Mouse (Mus musculus) neutrophil, adult 5-6 weeks (primary cell): ENCODE results near the gene Tmem104. TPM values are rescaled to one million over a fixed set of nuclear protein-coding genes. Genes with fewer than 3 reads are reported as not detected.

ENCODE experiments used
- ATAC-seq: fragments of 151-379, 151-347 bp; 2 replicates; pipeline ENCODE4 v1.8.0; 2017; ENCODE audit warnings: mild to moderate bottlenecking, moderate TSS enrichment; ENCODE audit not compliant: insufficient number of reproducible peaks, poor library complexity, low FRiP score, severe bottlenecking; ENCODE audit errors: extremely low read depth
- total RNA-seq: library from RNA; stranded (forward); fragments of 200-1000 nt; gene quantifications from 2 replicates; pipeline ENCODE4 v1.2.3, GENCODE M21; 2017

Gene Tmem104
- total RNA-seq, 1 experiment from 2014 or later, result 19.8 TPM

DNA sequence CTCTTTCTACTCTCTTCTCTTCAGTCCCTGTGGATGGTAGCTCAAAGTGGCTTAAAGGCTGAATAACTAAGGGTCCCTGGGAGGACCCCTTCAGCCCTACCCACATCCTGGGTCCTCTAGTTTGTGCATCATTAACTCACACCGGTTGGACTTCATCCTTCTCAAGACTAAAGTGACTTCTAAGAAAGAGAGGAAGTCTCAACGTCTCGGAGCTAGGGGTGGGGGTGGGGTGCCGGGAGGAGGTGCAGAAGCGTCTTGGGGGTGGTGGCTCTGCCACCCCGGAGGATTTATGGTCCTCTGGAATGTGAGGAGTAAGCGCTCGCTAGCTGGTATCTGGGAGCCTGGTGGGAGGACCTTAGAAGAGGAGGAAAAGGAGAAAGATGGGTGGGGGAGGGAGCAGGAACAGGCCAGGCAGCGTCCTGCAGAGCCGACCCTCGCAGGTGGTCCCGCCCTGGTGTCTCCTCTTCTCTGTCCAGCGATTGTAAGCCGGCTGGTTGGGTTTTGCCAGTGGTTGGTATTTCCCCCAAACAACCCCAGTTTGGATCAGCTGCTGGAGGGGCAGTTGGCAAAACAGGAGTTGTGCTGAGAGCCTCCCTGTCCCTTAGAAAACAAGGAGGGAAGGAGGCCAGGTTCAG is 22.8 kb upstream of the Tmem104 start:
- no peak for ATAC-seq

GRCm38 (mm10) chr11:115164976-115165374 is 22.3 kb upstream of the Tmem104 start:
- no peak for ATAC-seq

DNA sequence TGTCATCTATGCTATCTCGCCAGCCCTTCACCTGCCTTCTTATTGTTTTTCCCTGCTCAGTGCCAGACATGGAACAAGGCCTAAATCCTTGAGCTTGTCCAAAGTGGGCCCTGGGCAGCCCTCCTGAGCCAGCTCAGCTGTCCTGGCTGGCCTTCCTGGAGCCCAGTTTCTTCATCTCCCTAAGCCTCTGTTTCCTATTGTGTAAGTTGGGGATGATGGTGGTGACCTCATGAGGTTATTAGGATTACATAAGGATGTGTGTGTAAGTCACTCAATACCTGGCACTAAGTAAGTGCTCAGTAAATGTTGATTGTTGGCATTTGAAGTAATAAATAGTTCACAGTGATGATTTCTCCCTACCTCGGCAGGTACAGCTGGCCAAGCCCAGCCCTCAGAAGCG is 20.5 kb upstream of the Tmem104 start:
- ATAC-seq, result no peak

- ATAC-seq, result no peak
Observed at GRCm38 (mm10) chr11:115167631-115168249, 19.5 kb upstream of the Tmem104 start.

DNA sequence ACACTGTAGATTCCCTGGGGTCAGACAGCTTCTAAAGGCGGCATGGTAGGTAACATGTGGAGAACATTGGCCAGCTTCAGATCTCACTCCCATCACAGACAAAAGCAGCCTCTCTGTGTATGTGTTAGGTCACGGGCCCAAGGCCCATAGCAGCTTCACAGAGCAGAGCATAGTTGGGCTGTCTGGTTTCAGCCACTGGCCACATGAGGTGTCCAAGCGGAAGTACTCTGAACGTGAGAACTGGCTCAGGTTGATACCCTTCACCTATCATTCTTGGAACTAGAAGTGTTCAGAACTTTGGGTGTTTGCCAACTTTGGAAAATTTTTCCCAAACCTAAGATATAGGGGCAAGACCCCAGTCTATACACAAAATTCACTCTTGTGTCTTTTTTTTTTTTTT is 17.9 kb upstream of the Tmem104 start:
- ATAC-seq, result no peak

GRCm38 (mm10) chr11:115171125-115171524 is 16.2 kb upstream of the Tmem104 start:
- ATAC-seq, result no peak

DNA sequence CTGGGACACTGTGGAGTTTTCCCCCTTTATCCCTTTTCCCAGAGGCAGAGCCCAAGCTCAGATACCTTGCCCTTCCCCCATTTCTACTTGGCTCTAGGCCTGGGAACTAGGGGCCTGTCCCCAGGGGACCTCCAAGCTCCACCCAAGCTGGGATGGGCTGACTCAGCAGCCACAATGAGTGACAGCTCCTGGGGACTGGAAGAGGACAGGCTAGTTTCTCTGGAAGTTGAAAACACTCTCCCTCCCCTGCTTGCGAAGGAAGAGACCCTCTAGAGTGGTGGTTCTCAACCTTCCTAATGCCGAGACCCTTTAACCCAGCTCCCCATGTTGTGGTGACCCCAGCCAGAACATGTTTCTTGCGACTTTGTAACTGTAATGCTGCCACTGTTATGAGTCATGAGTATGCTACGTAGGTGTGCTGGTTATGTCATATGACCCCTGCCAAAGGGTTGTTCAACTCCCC is 14.4 kb upstream of the Tmem104 start:
- no peak; the same call in 1 of the 2 replicates for ATAC-seq

- ATAC-seq, result peak; percentile 24; the same call in 1 of the 2 replicates
Observed at GRCm38 (mm10) chr11:115173549-115174339, 13.5 kb upstream of the Tmem104 start.

DNA sequence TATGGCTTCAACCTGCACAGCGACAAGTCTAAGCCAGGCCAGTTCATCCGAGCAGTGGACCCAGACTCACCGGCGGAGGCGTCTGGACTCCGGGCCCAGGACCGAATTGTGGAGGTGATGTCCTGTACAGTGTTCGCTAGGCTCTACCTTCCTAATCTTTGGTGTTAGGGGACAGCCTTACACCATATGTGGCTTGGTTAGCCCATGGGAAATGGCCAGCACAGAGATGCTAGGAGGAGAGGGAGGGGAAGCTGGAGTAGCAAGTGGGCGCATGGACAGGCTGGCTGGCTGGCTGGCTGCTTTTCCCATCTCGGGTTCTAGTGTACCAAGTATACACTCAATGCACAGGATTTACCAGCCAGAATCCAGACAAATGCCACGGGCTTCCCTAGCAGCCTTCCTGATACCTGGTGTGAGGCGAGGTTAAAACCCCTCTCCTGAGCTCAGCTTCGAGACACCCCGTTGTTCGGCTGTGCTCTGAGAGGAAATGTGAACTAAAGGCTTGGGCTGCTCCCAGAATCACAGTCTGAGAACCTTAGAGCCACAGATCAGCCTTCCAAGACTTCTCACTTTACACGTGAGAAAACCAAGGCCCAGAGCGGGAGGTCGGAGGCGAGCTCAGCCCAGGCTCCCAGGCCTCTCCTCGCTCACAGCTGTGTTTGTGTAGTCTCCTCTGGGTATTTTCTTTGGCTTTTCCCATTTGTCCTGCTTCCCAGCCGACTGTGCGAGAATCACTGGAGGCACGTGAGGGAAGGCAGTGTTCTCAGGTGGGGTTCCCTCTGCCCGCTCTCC is 10.7 kb upstream of the Tmem104 start:
- no peak for ATAC-seq

GRCm38 (mm10) chr11:115177559-115178195 is 9.6 kb upstream of the Tmem104 start:
- ATAC-seq, result no peak

DNA sequence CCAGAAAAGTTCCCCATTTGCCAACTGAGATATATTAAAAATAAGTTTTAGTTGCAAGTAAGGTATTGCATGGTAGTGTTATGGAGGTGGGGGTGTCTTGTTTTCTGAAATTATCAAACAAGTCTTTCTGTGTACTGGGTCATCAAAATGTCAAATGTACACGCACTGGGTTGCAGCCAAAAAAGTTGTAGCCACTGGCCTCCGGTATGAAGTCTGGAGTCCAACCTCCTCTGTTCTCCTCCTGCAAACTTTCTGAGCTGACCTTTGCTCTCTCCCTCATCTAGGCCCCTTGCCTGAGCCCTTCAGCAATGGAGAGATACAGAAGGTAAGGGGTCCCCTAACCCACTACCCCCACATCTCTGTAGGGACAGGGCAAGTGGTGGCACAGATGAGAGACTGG is 8.5 kb upstream of the Tmem104 start:
- no peak for ATAC-seq

DNA sequence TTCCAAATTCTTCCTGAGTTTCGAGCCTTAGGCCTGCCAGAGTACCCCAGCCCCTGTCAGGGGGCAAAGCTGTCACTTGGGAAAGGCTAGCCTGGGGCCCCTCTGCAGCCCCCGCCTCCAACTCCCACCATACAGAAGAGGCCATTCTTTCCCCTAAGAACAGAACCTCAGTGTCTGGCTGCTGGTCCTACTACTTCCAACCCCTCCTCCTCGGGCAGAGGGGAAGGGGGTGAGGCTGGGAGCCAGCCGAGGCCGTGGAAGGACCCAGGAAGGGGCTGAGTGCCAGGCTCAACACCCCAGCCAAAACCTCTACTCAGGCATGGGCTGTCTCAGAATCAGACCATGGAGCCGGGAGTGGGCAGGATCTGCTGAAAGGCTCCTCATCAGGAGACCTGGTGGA is 8.1 kb upstream of the Tmem104 start:
- ATAC-seq, result no peak

- ATAC-seq, result no peak
Observed at GRCm38 (mm10) chr11:115179881-115180280, 7.4 kb upstream of the Tmem104 start.

- ATAC-seq, result peak; percentile 48
Observed at GRCm38 (mm10) chr11:115181913-115182638, 5.2 kb upstream of the Tmem104 start.

DNA sequence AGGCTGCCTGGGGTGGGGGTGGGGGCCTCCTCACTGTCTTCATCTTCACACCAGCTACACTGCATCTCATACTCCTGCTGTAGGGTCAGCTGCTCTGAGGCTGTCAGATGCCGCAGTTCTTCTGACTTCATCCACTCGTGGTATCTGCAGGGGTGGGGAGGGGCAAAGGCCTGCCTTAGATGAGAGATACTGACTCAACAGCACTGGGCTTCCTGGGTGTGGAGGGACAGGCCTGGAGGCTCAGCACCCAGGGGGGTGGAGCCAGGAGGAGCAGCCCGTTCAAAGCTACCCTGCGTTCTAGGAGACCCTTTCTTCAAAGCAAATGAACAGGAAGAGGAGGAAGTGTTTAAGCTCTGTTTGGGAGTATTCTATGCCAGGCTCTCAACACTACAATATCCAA is 2.3 kb upstream of the Tmem104 start:
- no peak for ATAC-seq

DNA sequence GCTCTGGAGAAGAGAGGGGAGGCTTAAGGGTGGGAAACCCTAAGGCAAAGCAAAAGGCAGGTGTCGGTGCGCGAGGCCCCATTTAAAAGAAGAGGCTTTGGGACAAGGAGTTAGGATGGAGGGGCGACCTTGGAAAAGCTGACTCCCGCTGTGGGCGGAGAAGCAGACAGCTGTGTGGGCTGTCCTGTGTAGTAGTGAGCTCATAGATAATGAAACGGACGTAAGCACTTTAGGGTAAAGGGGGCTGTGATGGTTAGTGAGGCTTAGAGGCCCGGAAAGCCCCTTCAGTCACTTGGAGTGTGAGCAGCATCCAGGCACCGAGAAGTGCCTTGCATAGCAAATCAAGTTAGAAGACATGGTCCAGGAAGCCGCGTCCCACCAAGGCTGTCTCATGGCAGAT is 406 bp downstream of the Tmem104 start, which contains the start of gene Nat9:
Gene Nat9, minus strand, starts transcription at position 167 of the 400 bp plus-strand sequence.
- no peak for ATAC-seq

DNA sequence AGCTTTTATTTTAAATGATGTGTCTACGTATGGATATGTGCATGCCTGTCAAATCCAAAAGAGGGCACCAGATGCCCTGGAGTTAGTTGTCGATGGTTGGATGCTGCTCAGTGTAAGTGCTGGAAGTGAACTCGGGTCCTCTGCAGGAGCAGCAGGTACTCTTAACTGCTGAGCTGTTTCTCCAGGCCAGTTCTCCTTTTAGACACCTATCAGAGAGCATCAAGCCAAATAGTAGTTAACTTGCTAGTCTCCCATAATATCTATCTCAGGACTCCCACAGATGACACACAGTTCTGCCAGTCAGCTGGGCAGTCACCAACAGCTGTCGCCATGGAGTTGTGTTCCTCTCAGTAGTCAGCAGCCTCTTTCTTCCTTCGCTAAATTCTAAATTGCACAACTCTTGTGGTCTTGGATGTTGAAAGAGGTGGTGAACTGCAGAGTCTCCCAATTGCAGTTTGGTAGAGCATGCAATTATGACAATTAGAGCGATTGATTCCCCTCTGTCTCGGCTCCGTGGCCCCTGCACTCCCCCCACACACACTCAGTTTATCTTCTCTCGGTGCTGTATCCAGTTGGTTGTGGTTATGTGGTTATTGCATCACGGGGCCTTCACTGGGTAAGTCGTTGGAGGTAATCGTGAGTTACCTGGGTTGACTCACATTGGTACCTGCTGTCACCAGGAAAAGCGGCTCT is 1.4 kb downstream of the Tmem104 start:
- peak; percentile 55 for ATAC-seq
